Mouse (Mus musculus): ENCODE measurements at regions not wholly inside any gene's neighbourhood (a gene's known extent, or its start where the extent isn't known, plus 50 kb on each side); places are given as distances from the start of the nearest gene placed in this dataset.

DNA sequence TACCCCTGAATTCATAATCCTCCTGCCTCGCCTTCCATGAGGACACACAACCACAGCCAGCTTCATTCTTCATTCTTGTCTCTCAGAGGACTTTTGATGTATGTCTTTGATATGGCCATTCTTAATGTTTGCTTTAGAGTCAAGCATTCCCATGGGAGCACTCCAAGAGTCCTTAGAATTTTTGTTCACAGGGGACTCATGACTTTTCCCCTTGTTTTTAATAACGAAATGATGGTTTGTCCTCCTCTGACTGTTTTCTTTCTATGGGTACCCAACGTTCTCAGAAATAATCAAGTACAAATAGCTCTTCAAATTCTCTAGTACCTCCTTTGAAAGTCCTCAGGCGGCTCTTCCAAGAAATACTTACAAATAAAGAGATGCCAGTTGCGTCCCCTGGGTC lies 184.4 kb downstream of the Cbln4 start:
- Histone ChIP-seq H3K27ac (ENCODE audit: insufficient read depth, low read depth) (no peak overlapping the region), H3K27me3 (replicated peaks) (no peaks in the 10 kb centered on the region)

DNA sequence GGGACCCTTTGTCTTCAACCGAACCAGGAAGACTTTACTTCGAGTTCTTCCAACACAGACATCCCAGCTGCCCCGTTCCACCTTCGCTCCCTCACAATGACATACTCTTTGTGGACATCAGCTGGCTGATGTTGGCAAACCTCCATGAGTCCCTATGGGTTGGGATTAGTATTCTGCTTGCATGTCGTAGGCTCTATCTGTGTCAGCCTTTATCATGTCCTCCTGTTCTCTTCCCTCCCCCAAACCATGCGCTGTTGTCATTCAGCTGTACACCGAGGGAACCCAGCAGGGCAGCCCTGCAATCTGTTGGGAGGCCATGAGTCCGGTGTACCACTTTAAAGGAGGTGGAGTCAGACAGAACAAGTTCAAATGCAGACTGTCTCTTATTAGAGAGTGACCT lies 186.8 kb downstream of the Cbln4 start:
- no peak overlapping the region for H3K4me3 ChIP-seq (replicated peaks in 1 of 3; ENCODE audit: low read depth in 2 of 3, low read length in 2 of 3, poor library complexity in 1 of 3)
- no peak overlapping the region for H3K4me2 ChIP-seq (ENCODE audit: insufficient read depth, low read depth, poor library complexity, severe bottlenecking)
- DNase-seq (ENCODE audit: extremely low read depth) = no peak
- H3K27ac ChIP-seq (ENCODE audit: insufficient read depth, low read depth) = no peak overlapping the region
- peaks cover 70% of the 10 kb centered on the region for H3K9me3 ChIP-seq (replicated peaks; ENCODE audit: low read length)
- H3K36me3 ChIP-seq (replicated peaks in 1 of 2; ENCODE audit: control insufficient read depth in 1 of 2, insufficient read depth in 1 of 2, low read length in 1 of 2) = no peaks in the 10 kb centered on the region
- in situ Hi-C loops (cut with MboI; ENCODE audit: low pct_ligation_motif_present, low pct_unique_long_range_greater_than_20kb, low sequenced_read_pairs) = no loop called here
- no peaks in the 10 kb centered on the region for H3K27me3 ChIP-seq (replicated peaks)
- no peak overlapping the region for H3K9ac ChIP-seq (ENCODE audit: insufficient read depth, low read depth)
- TF ChIP-seq NELFE (IDR thresholded peaks at IDR 0.05; ENCODE audit: low read depth, low read length) (no peak), ZNF384 (IDR thresholded peaks at IDR 0.05; ENCODE audit: low read depth, low read length) (no peak)
- dilution Hi-C loops (cut with MboI; ENCODE audit: extremely low pct_ligation_motif_present, extremely low pct_unique_long_range_greater_than_20kb, low sequenced_read_pairs) = no loop called here
- H3K4me1 ChIP-seq (ENCODE audit: control insufficient read depth in 1 of 2, insufficient read depth in 2 of 2) = no peaks in the 10 kb centered on the region
- H3K79me2 ChIP-seq (replicated peaks; ENCODE audit: control insufficient read depth, extremely low read depth, insufficient read depth, poor library complexity, severe bottlenecking) = no peaks in the 10 kb centered on the region

More for the DNA sequence above, 184.4 kb downstream of the Cbln4 start:
- H3K4me1 ChIP-seq (ENCODE audit: control insufficient read depth in 1 of 2, insufficient read depth in 2 of 2) = no peaks in the 10 kb centered on the region
- peaks cover 62% of the 10 kb centered on the region for H3K9me3 ChIP-seq (replicated peaks; ENCODE audit: low read length)
- H3K79me2 ChIP-seq (replicated peaks; ENCODE audit: control insufficient read depth, extremely low read depth, insufficient read depth, poor library complexity, severe bottlenecking) = no peaks in the 10 kb centered on the region
- no peak overlapping the region for H3K4me3 ChIP-seq (replicated peaks in 1 of 3; ENCODE audit: low read depth in 2 of 3, low read length in 2 of 3, poor library complexity in 1 of 3)
- DNase-seq (ENCODE audit: extremely low read depth) = no peak
- no peak overlapping the region for H3K9ac ChIP-seq (ENCODE audit: insufficient read depth, low read depth)
- no peak overlapping the region for H3K4me2 ChIP-seq (ENCODE audit: insufficient read depth, low read depth, poor library complexity, severe bottlenecking)
- TF ChIP-seq ZKSCAN1 (IDR thresholded peaks at IDR 0.05; ENCODE audit: borderline replicate concordance, low read depth, low read length) = no peak
- TF ChIP-seq TBP (conservative IDR thresholded peaks at IDR 0.05; ENCODE audit: low read depth, low read length) = no peak
- in situ Hi-C loops (cut with MboI; ENCODE audit: low pct_ligation_motif_present, low pct_unique_long_range_greater_than_20kb, low sequenced_read_pairs) = no loop called here
- dilution Hi-C loops (cut with MboI; ENCODE audit: extremely low pct_ligation_motif_present, extremely low pct_unique_long_range_greater_than_20kb, low sequenced_read_pairs) = no loop called here
- H3K36me3 ChIP-seq (replicated peaks in 1 of 2; ENCODE audit: control insufficient read depth in 1 of 2, insufficient read depth in 1 of 2, low read length in 1 of 2) = no peaks in the 10 kb centered on the region

DNA sequence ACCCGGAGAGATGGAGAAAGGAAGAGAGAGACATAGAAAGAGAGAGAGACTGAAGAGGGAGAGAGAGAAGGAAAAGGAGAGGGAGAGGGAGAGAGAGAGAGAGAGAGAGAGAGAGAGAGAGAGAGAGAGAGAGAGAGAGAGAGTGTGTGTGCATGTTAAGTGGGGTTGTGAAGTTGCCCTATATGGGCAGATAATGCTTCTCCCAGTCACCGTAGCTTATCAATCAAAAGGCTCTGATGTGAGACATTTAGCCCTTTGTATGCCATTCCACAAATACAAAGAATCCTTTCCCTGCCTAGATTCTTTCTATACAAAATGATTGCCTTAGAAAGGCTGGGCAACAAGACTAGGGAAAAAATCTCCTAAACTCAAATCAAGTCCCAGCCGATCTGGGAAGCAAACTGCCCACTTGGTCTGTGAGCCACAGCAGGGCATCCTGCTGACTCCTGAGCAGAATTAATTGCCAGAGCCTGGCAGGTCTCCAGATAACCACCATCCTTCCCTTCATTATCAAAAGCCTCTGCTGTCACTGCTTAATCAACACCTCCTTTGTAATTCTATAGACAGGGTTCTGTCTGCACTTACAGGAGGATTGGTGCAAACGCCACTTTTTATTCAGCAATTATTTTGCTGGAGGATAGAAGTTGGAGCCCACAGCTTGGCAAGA lies 196.3 kb downstream of the Cbln4 start:
- H3K9ac ChIP-seq (ENCODE audit: insufficient read depth, low read depth) = no peak overlapping the region
- no peak for DNase-seq (ENCODE audit: extremely low read depth)
- no peaks in the 10 kb centered on the region for H3K79me2 ChIP-seq (replicated peaks; ENCODE audit: control insufficient read depth, extremely low read depth, insufficient read depth, poor library complexity, severe bottlenecking)
- in situ Hi-C loops (cut with MboI; ENCODE audit: low pct_ligation_motif_present, low pct_unique_long_range_greater_than_20kb, low sequenced_read_pairs) = no loop called here
- no peak overlapping the region for H3K27ac ChIP-seq (ENCODE audit: insufficient read depth, low read depth)
- H3K4me3 ChIP-seq (replicated peaks in 1 of 3; ENCODE audit: low read depth in 2 of 3, low read length in 2 of 3, poor library complexity in 1 of 3) = no peak overlapping the region
- H3K9me3 ChIP-seq (replicated peaks; ENCODE audit: low read length) = peaks cover 77% of the 10 kb centered on the region
- TF ChIP-seq SIN3A (IDR thresholded peaks at IDR 0.05; ENCODE audit: low read length) (no peak), MEF2A (IDR thresholded peaks at IDR 0.05; ENCODE audit: borderline replicate concordance, low read depth, low read length) (no peak), ZMIZ1 (IDR thresholded peaks at IDR 0.05; ENCODE audit: low read depth, low read length) (no peak), ETS1 (conservative IDR thresholded peaks at IDR 0.05; ENCODE audit: low read depth, low read length) (no peak), JUN (IDR thresholded peaks at IDR 0.05; ENCODE audit: insufficient read depth, low read depth, low read length) (no peak)
- no peaks in the 10 kb centered on the region for H3K4me1 ChIP-seq (ENCODE audit: control insufficient read depth in 1 of 2, insufficient read depth in 2 of 2)
- no peaks in the 10 kb centered on the region for H3K36me3 ChIP-seq (replicated peaks in 1 of 2; ENCODE audit: control insufficient read depth in 1 of 2, insufficient read depth in 1 of 2, low read length in 1 of 2)
- dilution Hi-C loops (cut with MboI; ENCODE audit: extremely low pct_ligation_motif_present, extremely low pct_unique_long_range_greater_than_20kb, low sequenced_read_pairs) = no loop called here
- H3K4me2 ChIP-seq (ENCODE audit: insufficient read depth, low read depth, poor library complexity, severe bottlenecking) = no peak overlapping the region
- no peaks in the 10 kb centered on the region for H3K27me3 ChIP-seq (replicated peaks)

All from CH12.LX (cell line).